Mouse (Mus musculus): Measurements from ENCODE around the gene Ndufs5. TPM values are rescaled to one million over a fixed set of nuclear protein-coding genes. Genes with fewer than 3 reads are reported as not detected.
A peak's percentile ranks its signal among the peaks of the same experiment; 100 is the strongest.

Ndufs5 gene
- total and polyA plus RNA-seq, 2 experiments from 2014 or later: 144 to 953 TPM

DNA sequence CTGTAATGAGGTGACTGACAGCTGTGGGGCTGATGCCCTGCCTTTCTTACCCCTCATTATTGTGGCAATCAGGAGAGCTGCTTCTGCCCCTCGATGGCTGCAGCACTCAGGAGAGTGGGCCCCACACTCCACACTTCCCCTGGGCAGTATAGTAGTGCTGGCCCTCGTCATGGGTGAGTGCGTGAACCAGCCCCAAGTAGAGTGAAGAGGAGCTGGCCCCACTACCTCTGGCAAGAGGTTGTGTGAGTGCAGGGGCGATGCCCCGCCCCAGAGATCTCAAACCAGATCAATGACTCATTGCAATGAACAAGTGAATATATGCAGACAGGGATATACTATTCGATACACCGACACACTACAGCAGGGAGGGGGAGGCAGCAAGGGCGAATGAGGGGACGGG, 15.5 kb upstream of the Ndufs5 start:
- Histone ChIP-seq H3K9me3 (replicated peaks; ENCODE audit: control insufficient read depth, low read length) (no peaks in the 10 kb centered on the region), H3K36me3 (replicated peaks; ENCODE audit: control insufficient read depth, insufficient read depth, low read length) (peaks cover 32% of the 10 kb centered on the region)

DNA sequence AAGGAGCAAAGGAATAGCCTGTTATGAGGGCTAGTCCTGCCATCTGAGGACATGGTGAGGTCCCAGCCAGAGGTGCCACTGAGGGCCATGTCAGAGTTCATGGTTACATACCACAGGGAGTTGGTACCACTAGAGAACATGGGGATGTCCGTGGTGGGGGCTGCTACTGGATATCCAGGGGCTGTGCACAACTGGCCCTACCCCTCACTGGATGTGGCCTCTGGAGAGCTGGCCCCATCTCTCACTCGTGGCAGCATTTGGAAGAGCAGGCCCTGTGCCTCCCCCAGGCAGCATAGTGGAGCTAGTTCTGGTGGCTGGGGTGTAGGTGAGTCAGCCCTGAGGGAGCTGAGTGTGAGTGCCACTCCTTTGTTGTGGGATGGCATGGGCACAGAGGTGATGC, 14.9 kb upstream of the Ndufs5 start:
- ATAC-seq (ENCODE audit: insufficient read depth, low read depth) (no peak), DNase-seq (ENCODE audit: low spot score) (no peak)
- Histone ChIP-seq H3K27me3 (ENCODE audit: control insufficient read depth, insufficient read depth, low read length) (no peaks in the 10 kb centered on the region), H3K9me3 (replicated peaks; ENCODE audit: control insufficient read depth, low read length) (no peaks in the 10 kb centered on the region), H3K27ac (ENCODE audit: low read depth) (no peak overlapping the region), H3K4me3 (ENCODE audit: low read depth, low read length) (no peak overlapping the region), H3K4me2 (ENCODE audit: low read depth, low read length) (no peak overlapping the region), H3K36me3 (replicated peaks; ENCODE audit: control insufficient read depth, insufficient read depth, low read length) (peaks cover 26% of the 10 kb centered on the region), H3K9ac (replicated peaks; ENCODE audit: low read depth, low read length) (no peak overlapping the region), H3K4me1 (ENCODE audit: control insufficient read depth, insufficient read depth) (no peaks in the 10 kb centered on the region)
- WGBS: 77% methylated on average over 2 of the region's 2 CpGs
- TF ChIP-seq EP300 (IDR thresholded peaks at IDR 0.05; ENCODE audit: low read depth): no peak
- TF ChIP-seq CTCF (IDR thresholded peaks at IDR 0.05; ENCODE audit: low read depth): no peak

More for the DNA sequence above, 15.5 kb upstream of the Ndufs5 start:
- no peak overlapping the region for H3K4me3 ChIP-seq (ENCODE audit: low read depth, low read length)
- 88% methylated on average over 9 of the region's 9 CpGs for WGBS
- no peak overlapping the region for H3K9ac ChIP-seq (replicated peaks; ENCODE audit: low read depth, low read length)
- no peak for ATAC-seq (ENCODE audit: insufficient read depth, low read depth)
- no peak for TF ChIP-seq CTCF (IDR thresholded peaks at IDR 0.05; ENCODE audit: low read depth)
- TF ChIP-seq EP300 (IDR thresholded peaks at IDR 0.05; ENCODE audit: low read depth): no peak
- H3K27ac ChIP-seq (ENCODE audit: low read depth): no peak overlapping the region
- no peak for DNase-seq (ENCODE audit: low spot score)
- no peak overlapping the region for H3K4me2 ChIP-seq (ENCODE audit: low read depth, low read length)
- H3K27me3 ChIP-seq (ENCODE audit: control insufficient read depth, insufficient read depth, low read length): no peaks in the 10 kb centered on the region
- H3K4me1 ChIP-seq (ENCODE audit: control insufficient read depth, insufficient read depth): no peaks in the 10 kb centered on the region

DNA sequence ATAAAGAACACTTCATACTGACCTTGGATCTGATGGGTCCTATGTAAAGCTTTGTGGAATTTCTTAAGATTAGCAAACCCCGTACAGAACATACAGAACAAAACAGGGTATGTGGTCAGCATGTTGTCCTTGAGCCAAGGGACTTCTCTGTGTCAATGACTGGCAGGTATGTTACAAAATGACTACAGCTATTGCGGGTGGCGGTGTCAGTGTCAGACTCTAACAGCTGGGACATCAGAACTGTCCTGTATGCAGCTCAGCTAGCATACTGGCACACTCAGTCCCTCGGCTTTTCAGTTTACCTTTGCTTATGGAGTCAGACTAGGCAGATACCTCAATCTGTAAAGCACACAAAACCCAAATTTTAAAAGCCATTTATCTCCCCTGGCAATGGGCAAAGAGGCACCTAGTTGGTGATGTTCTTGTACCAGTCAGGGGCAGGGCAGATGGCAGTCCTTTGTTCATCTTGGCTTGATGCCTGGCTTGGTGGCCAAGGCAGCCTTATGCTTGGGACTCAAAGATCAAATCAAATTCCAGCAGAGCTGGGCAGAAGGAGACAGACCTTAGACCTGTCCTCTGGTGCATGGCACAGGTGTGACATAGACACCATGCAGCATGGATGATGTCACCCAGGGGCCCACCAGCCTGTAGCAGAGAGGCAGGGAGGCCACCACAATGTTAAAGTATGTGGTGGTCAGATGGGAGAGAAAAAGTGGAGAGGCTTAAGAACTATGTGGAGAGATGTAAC, 14.3 kb upstream of the Ndufs5 start:
- 92% methylated on average over 4 of the region's 4 CpGs for WGBS
- H3K9me3 ChIP-seq (replicated peaks; ENCODE audit: control insufficient read depth, low read length): no peaks in the 10 kb centered on the region
- no peak overlapping the region for H3K4me3 ChIP-seq (ENCODE audit: low read depth, low read length)
- DNase-seq (ENCODE audit: low spot score) (no peak), ATAC-seq (ENCODE audit: insufficient read depth, low read depth) (no peak)
- no peaks in the 10 kb centered on the region for H3K4me1 ChIP-seq (ENCODE audit: control insufficient read depth, insufficient read depth)
- H3K9ac ChIP-seq (replicated peaks; ENCODE audit: low read depth, low read length): no peak overlapping the region
- no peak overlapping the region for H3K27ac ChIP-seq (ENCODE audit: low read depth)
- H3K36me3 ChIP-seq (replicated peaks; ENCODE audit: control insufficient read depth, insufficient read depth, low read length): peaks cover 22% of the 10 kb centered on the region
- no peak overlapping the region for H3K4me2 ChIP-seq (ENCODE audit: low read depth, low read length)
- TF ChIP-seq CTCF (IDR thresholded peaks at IDR 0.05; ENCODE audit: low read depth) (no peak), EP300 (IDR thresholded peaks at IDR 0.05; ENCODE audit: low read depth) (no peak)
- no peaks in the 10 kb centered on the region for H3K27me3 ChIP-seq (ENCODE audit: control insufficient read depth, insufficient read depth, low read length)

DNA sequence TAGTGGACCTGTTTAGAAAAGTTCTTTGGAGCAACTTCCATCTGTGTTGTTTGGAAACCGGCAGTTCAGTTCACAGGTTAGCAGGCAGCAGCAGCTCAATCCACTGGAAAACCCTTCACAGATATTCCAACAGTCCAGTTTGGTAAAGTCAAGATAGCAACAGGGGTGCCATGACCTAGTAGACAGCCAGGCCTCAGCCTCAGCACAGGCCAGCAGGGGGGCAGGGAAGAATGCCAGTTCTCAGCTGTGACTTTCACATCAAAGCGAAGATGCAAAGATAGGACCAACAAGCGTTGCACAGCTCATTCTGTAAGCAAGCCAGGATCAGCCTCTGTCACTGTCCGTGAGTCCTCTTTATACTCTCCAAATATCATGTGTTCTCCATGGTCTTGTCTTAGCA, 3.8 kb upstream of the Ndufs5 start:
- DNase-seq (ENCODE audit: low spot score) (no peak), ATAC-seq (ENCODE audit: insufficient read depth, low read depth) (no peak)
- H3K4me3 ChIP-seq (ENCODE audit: low read depth, low read length): no peak overlapping the region
- H3K36me3 ChIP-seq (replicated peaks; ENCODE audit: control insufficient read depth, insufficient read depth, low read length): no peaks in the 10 kb centered on the region
- TF ChIP-seq CTCF (IDR thresholded peaks at IDR 0.05; ENCODE audit: low read depth) (no peak), EP300 (IDR thresholded peaks at IDR 0.05; ENCODE audit: low read depth) (no peak)
- H3K9me3 ChIP-seq (replicated peaks; ENCODE audit: control insufficient read depth, low read length): no peaks in the 10 kb centered on the region
- H3K4me1 ChIP-seq (ENCODE audit: control insufficient read depth, insufficient read depth): no peaks in the 10 kb centered on the region; the same call in 1 of the 2 replicates
- H3K27me3 ChIP-seq (ENCODE audit: control insufficient read depth, insufficient read depth, low read length): no peaks in the 10 kb centered on the region
- WGBS: 87% methylated on average over 4 of the region's 4 CpGs
- H3K9ac ChIP-seq (replicated peaks; ENCODE audit: low read depth, low read length): no peak overlapping the region
- no peak overlapping the region for H3K27ac ChIP-seq (ENCODE audit: low read depth)
- no peak overlapping the region for H3K4me2 ChIP-seq (ENCODE audit: low read depth, low read length)

DNA sequence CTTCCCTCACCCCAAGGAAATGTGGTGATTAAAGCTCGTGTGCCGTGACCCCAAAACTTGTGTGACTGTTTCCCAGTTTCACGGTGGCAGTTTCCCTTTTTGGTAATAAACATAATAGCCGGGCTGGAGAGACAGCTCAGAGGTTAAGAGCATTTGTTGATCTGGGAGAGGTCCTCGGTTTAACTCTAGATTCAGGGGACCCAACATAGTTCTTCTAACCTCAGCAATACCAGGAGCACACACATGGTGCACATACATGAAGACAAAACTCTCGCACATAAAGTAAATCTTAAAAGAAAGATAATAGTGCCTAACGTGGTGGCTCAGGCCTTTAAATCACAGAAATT, 405 bp upstream of the Ndufs5 start:
- TF ChIP-seq CTCF (IDR thresholded peaks at IDR 0.05; ENCODE audit: low read depth) (no peak), EP300 (IDR thresholded peaks at IDR 0.05; ENCODE audit: low read depth) (no peak)
- Histone ChIP-seq H3K9me3 (replicated peaks; ENCODE audit: control insufficient read depth, low read length) (no peaks in the 10 kb centered on the region), H3K4me3 (ENCODE audit: low read depth, low read length) (peak overlapping the region; percentile 94), H3K36me3 (replicated peaks; ENCODE audit: control insufficient read depth, insufficient read depth, low read length) (peaks cover 20% of the 10 kb centered on the region), H3K9ac (replicated peaks; ENCODE audit: low read depth, low read length) (peak overlapping the region; percentile 37; the same call in 1 of the 2 replicates), H3K4me1 (ENCODE audit: control insufficient read depth, insufficient read depth) (no peaks in the 10 kb centered on the region; the same call in 1 of the 2 replicates), H3K27ac (ENCODE audit: low read depth) (peak overlapping the region; percentile 91), H3K4me2 (ENCODE audit: low read depth, low read length) (peak overlapping the region; percentile 64), H3K27me3 (ENCODE audit: control insufficient read depth, insufficient read depth, low read length) (no peaks in the 10 kb centered on the region)
- 20% methylated on average over 7 of the region's 7 CpGs for WGBS
- ATAC-seq (ENCODE audit: insufficient read depth, low read depth): 0 out of 2 replicates have a peak, but pooled peaks have one; percentile 3
- no peak for DNase-seq (ENCODE audit: low spot score)

DNA sequence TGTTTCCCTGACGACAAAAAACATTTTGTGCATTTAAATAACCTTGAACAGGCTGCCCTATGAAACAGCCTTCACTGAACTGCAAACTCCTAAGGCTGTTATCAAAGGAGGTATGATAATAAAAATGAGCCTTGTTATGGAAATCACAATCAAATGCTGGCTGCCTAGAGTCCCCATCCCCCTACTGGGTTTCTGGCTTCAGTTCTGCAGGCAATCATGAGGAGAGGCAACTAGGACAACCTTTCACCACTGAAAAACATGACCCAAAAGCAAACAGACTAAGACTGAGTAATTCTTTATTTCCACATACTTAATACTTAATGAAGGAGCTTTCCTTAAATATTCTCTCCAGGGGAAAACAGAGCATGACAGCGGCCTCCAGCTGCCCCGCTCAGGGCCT, 5.6 kb downstream of the Ndufs5 start:
- ATAC-seq (ENCODE audit: insufficient read depth, low read depth): no peak
- Histone ChIP-seq H3K4me3 (ENCODE audit: low read depth, low read length) (no peak overlapping the region), H3K27ac (ENCODE audit: low read depth) (no peak overlapping the region), H3K27me3 (ENCODE audit: control insufficient read depth, insufficient read depth, low read length) (no peaks in the 10 kb centered on the region), H3K9ac (replicated peaks; ENCODE audit: low read depth, low read length) (no peak overlapping the region), H3K4me2 (ENCODE audit: low read depth, low read length) (no peak overlapping the region), H3K9me3 (replicated peaks; ENCODE audit: control insufficient read depth, low read length) (no peaks in the 10 kb centered on the region), H3K4me1 (ENCODE audit: control insufficient read depth, insufficient read depth) (no peaks in the 10 kb centered on the region; the same call in 1 of the 2 replicates), H3K36me3 (replicated peaks; ENCODE audit: control insufficient read depth, insufficient read depth, low read length) (peaks cover 28% of the 10 kb centered on the region)
- TF ChIP-seq CTCF (IDR thresholded peaks at IDR 0.05; ENCODE audit: low read depth) (no peak), EP300 (IDR thresholded peaks at IDR 0.05; ENCODE audit: low read depth) (no peak)
- no peak for DNase-seq (ENCODE audit: low spot score)
- WGBS: 75% methylated on average over 1 of the region's 3 CpGs
